Mouse (Mus musculus) G1E-ER4 (cell line): ENCODE measurements around the gene Nck1. TPM values are rescaled to one million over a fixed set of nuclear protein-coding genes. Genes with fewer than 3 reads are reported as not detected.

Source experiments
- GATA1 ChIP-seq: IDR thresholded peaks from one replicate; pipeline ENCODE4 v1.8.0; 2012; ENCODE audit warnings: low read length, inconsistent platforms
- polyA plus RNA-seq: library from polyadenylated mRNA; stranded (reverse); fragments of >175 nt; gene quantifications from 2 replicates; pipeline ENCODE4 v1.2.3, GENCODE M21; 2012

The Nck1 gene
- polyA plus RNA-seq, 1 experiment = 4.2 TPM

- TF ChIP-seq GATA1 = no peak
Observed at GRCm38 (mm10) chr9:100491424-100491823, 54.5 kb downstream of the Nck1 start.

DNA sequence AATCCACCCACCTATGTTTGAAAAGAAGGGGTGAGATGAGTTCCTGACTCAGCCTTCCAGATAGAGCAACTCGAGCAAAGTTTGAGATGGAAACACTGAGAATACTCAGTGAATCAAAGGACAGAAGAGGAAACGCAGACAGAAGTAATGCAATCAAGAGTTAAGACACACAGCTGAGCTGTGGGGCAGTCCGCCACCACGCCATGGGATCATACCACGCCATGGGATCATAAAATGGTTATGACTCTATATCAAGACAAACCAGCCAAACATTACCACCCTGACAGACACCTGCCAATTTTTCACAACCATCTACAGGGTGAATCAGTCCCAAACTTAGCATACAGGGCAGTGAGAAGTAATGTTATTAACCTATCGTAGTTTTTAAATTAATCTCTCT, 57.0 kb downstream of the Nck1 start:
- TF ChIP-seq GATA1 = no peak

- TF ChIP-seq GATA1 = no peak
Observed at GRCm38 (mm10) chr9:100488056-100488713, 57.7 kb downstream of the Nck1 start.

DNA sequence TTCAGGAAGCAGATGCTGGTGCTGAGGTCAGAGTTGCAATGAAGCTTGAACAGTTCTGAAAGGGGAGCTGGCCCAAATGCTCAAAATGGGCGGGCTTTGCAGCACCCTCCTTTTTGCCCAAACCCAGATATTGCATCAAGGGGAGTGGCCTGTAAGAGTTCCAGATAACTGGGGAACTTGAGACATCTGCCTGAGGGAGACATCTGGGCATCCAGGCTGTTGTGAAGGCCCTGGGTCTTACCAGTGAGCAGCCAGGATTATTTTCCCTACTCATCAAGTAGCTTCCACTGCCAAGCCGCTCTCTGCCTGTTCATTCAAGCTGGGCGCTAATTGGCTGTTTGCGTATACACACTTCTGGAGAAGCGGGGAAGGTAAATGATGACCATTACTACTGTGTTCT, 59.5 kb downstream of the Nck1 start, which contains the start of gene Il20rb:
TSS of gene Il20rb (minus strand) at position 358 of the 400 bp plus-strand sequence.
- TF ChIP-seq GATA1 = no peak

DNA sequence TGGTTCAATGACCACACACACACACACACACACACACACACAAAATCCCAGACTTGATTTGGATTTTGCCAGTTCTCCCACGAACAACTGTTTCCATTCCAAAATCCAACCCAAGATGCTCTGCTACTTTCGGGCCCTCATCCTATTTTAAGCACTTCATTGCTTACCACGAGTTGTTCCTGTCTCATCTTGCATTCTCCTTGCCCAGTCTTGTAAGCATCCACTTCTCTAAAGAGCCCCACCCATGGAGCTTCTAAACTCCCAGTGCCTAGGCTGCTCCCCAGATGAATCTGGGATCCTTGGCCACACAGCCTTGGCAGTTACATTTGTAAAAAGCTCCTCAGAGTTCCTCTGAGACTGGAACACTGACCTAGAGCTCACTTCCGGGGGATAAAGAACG, 62.6 kb downstream of the Nck1 start:
- TF ChIP-seq GATA1 = no peak

- TF ChIP-seq GATA1 = no peak
Observed at GRCm38 (mm10) chr9:100481626-100482025, 64.3 kb downstream of the Nck1 start.

GRCm38 (mm10) chr9:100474056-100474455, 71.9 kb downstream of the Nck1 start:
- no peak for TF ChIP-seq GATA1

DNA sequence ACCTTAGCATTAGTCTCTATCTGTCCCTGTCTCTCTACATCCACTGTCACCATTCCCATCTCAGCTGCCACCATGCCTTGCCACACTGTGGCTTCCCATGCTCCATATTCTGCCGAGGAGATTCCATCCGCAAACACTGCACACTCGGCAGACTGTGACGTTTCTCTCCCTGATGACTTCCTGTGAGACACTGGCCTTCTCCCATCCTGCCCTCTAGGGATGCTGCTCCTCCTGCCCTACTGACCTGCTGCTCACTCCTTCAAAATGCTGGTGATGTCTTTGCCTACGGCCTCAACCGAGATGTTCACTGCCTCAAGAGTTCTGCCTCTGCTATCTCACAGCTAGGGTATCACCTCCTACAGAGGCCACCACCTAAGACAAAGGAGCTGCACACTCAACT, 72.6 kb downstream of the Nck1 start:
- no peak for TF ChIP-seq GATA1

- no peak for TF ChIP-seq GATA1
Observed at GRCm38 (mm10) chr9:100472931-100473330, 73.0 kb downstream of the Nck1 start.

DNA sequence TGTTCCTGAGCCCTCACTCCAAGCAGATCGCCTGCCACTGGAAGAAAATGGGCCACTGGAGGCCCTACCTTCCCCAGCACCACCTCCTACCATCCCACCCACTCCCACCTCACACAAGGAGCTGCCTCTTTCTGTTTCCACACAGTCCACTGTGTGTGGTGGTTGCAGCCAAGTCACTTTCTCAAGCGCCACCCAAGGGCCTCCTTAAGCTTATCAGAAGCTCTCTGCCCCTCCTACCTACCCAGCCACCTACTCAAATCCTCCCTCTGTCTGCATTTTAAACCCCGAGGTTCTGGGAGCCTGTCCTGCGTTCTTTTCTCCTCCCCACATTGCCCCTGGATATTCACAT, 74.4 kb downstream of the Nck1 start:
- TF ChIP-seq GATA1 = no peak

DNA sequence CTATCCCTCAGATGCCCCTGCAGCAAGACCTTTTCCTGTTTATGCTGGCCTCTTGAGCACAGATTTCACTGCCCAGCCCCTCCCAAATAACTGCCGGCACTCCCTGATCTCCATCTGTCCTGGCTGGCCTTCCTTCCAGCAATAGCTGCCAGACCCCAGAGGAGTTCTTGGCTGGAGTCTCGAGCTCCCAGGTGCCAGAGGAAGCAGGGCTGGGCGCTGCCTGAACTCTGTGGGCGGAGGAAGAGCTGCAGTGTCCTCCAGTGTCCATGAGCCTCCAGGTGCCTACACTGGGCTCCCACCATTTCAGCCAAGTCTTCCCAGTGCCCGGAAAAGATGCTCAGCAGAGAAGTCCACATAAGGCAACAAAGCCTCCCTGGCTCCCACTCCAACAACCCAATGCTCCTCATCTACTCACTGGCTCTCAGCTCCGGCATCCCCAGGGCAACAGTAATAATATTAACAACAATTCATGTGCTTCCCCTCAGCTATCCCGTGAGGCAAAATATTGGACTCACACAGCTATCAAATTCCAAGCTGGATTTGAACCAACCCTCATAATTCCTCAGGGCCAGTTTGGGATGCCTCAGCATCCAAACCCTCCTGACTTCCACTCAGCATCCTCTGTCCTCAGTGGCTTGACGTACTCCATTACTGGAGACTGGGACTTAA, 74.9 kb downstream of the Nck1 start:
- no peak for TF ChIP-seq GATA1

DNA sequence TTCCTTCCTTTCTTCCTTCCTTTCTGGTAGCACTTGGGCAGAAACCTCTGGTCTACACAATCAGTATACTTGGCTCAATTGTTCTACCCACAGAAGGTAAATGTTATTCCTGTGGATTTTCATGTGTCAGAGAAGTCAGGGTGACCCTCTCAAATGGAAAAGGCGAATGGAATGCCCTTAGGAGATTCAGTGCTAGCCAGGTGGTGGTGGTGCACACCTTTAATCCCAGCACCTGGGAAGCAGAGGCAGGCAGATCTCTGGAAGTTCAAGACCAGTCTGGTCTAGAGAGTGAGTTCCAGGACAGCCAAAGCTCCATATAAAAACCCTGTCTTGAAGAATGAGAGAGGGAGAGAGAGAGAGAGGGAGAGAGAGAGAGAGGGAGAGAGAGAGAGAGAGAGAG, 75.7 kb downstream of the Nck1 start:
- TF ChIP-seq GATA1 = no peak

DNA sequence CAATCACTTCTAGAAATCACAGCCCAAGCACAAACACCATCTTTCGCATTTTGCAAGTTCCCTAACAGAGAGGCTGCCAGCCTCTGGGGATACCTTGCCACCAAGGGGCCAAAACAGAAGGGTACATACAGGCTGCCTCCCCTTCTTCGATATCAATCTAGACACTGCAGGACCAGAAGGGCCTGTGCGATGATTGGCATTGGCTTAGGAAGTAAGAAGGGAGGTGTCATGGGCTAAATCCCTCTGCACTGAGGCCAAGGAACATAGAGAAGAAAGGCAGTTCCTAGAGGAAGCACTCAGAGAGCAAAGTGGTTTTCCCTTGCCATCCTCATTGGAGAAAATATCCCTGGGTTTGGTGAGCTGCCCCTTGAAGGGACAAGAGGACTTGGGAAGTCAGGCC, 76.3 kb downstream of the Nck1 start:
- TF ChIP-seq GATA1 = no peak

DNA sequence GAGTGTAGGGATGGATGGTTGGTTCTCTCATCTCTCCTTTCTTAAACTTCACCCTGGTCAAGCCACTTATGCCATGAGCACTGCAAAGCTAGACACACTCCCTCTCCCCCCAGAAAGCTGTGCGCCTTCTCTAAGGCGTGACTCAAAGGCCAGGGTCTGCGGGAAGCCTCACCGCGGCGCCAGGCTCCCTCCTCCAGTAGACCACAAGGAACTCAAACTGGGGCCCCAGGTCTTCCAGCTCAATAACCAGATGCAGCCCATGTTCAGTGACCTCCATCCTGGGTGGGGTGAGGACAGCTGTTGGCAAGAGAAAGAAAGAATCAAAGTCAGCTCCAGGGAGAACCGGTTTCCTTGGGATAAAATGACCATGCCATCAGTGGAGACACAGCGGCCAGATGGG, 77.8 kb downstream of the Nck1 start:
- no peak for TF ChIP-seq GATA1

GRCm38 (mm10) chr9:100467653-100468052, 78.3 kb downstream of the Nck1 start:
- TF ChIP-seq GATA1 = no peak

DNA sequence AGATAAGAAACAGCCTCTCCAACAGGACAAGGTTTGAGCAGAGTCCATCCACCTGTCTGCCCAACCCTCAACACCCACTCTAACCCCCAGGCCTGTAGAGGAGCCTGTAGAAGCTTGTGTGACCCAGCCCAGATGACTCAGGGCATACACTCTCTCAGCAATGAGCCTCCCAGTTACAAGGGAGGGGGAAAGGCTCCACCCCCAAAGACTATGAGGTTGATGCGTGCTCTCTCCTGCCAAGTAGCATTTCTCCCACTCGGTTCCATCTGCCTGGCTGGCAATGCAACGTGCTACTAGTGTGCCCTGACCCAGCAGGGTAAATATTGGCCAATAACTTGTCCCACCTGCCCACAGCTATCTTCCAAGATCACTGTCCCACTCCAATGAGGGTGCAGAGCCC, 79.2 kb downstream of the Nck1 start:
- TF ChIP-seq GATA1 = no peak

GRCm38 (mm10) chr9:100465988-100466387, 79.9 kb downstream of the Nck1 start:
- TF ChIP-seq GATA1 = no peak
